Mouse (Mus musculus): ENCODE data around the gene Gm3383. TPM values are rescaled to one million over a fixed set of nuclear protein-coding genes. Genes with fewer than 3 reads are reported as not detected.
"Not testable (repeated sequence)": the region's sequence is repeated elsewhere in the genome, so short reads cannot be mapped to it uniquely, and the experiment has no call there.

Gm3383 gene
- polyA plus RNA-seq (2015; fragmentation: Nextera tagmentation; extraction: Ambion mirVana) = 2.2 and 2.7 TPM in 2 replicates

DNA sequence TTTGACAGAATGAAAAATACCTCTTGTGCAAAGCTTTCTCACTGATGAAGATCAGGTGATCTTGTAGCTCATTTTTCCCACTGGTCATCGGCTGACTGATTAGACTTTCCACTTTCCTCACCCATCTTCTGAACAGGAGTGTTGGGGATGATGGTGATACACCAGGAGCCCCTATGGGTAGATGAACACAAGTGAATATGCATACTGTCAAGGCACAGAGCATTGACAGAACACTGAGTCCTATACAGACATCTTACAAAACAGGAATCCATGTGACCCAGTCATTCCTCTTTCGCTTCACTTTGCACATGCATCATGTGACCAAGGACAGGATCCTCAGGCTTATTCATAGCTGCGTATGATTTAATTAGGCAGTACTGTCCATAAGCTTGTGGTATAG is at the start of gene Gm3383:
Gene Gm3383 (minus strand): TSS at position 101 of the 400 bp plus-strand sequence.
- ATAC-seq, H3K27ac ChIP-seq: not testable (repeated sequence)

DNA sequence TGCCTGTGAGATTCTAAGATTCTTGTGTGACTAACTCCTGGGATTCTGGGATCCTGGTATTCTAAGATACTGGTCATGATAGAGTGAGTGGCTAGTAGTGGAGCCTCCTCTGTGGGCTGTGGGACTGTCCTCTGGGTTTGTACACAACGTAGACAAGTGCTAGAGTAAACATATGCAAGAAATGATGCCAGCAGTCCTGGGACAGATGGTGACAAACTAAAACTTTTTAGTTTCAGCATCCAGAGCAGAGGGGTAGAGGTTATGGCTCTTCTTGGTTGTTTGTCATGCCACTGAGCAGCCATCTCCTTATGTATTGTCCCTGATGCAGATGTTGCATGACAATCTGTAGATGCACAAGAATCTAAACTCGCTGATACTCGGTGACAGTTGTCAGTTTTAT is 48.1 kb upstream of the Gm3383 start:
- H3K4me3 ChIP-seq; H3K9ac ChIP-seq; H3K9me3 ChIP-seq (replicated peaks); H3K27me3 ChIP-seq; H3K36me3 ChIP-seq (ENCODE audit: poor library complexity, severe bottlenecking); H3K4me1 ChIP-seq; ATAC-seq; H3K4me2 ChIP-seq; H3K27ac ChIP-seq: not testable (repeated sequence)
- WGBS = 92% methylated on average over 3 of the region's 3 CpGs

More for the DNA sequence above, at the start of gene Gm3383:
- H3K27me3 ChIP-seq; H3K9me3 ChIP-seq (replicated peaks); H3K4me3 ChIP-seq; H3K4me2 ChIP-seq; H3K4me1 ChIP-seq; H3K9ac ChIP-seq; H3K36me3 ChIP-seq (ENCODE audit: poor library complexity, severe bottlenecking): not testable (repeated sequence)
- no CpG with 5 or more reads among the region's 3 CpGs for WGBS

DNA sequence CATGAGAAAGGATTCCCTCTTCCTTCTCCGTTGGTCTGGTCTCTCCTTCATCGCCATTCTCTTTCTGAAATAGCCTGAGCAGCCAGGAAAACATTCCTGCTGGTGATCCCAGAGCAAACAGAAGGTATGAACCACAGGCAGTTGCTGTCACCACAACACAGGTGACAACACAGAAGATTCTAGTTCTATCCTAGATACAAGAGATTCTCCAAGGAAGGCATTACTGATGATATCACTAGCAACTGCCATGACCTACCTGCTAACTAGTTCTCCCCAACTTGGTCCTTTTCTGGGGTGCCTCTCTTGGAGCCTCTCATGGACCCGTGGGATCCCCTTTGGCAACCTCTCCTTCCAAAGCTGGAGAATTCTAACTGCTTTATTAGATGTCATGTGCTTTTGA is 22.4 kb upstream of the Gm3383 start, which contains the start of gene Gm3424:
Gene Gm3424 (minus strand): TSS at position 101 of the 400 bp plus-strand sequence.
- H3K4me1 ChIP-seq; H3K27me3 ChIP-seq; H3K9ac ChIP-seq; H3K27ac ChIP-seq; H3K9me3 ChIP-seq (replicated peaks); H3K4me3 ChIP-seq; H3K4me2 ChIP-seq; H3K36me3 ChIP-seq (ENCODE audit: poor library complexity, severe bottlenecking); ATAC-seq: not testable (repeated sequence)
- no CpG with 5 or more reads among the region's 3 CpGs for WGBS

DNA sequence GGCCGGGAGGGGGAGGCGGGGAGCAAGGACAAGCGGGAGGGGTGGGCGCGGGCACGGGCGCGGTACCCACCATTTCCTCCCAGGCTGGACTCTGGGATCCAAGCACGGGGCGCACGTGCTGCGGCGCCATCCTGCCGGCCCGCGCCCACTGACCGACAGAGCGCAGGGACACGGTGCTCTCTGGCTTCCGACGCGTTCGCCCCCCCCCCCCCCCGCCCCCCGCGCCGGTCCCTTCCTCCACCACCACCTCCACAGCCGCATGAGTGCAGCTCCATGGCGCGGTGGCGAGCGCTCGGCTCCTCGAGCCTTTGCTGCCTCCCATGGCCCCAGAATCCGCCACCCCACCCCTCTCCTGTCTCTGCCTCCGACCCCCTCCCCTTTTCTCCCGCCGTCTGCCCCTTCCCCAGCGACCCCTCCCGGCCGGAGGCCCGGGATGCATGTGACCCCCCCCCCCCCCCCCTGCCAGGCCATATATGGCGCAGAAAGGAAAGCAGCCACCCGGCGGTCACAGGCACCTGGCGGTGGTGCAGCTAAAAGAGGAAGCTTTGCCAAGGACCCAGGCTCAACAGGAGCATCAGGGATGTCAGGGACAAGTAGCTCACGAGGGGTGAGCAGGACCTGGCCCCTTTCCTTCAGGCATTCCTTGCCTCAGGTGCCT is 5.0 kb upstream of the Gm3383 start:
- no CpG with 5 or more reads among the region's 47 CpGs for WGBS
- H3K9me3 ChIP-seq (replicated peaks); H3K27ac ChIP-seq; H3K4me3 ChIP-seq; H3K4me2 ChIP-seq; H3K27me3 ChIP-seq; H3K4me1 ChIP-seq; H3K36me3 ChIP-seq (ENCODE audit: poor library complexity, severe bottlenecking); H3K9ac ChIP-seq: not testable (repeated sequence)
- ATAC-seq = peak; percentile 62; the same call in 1 of the 2 replicates

DNA sequence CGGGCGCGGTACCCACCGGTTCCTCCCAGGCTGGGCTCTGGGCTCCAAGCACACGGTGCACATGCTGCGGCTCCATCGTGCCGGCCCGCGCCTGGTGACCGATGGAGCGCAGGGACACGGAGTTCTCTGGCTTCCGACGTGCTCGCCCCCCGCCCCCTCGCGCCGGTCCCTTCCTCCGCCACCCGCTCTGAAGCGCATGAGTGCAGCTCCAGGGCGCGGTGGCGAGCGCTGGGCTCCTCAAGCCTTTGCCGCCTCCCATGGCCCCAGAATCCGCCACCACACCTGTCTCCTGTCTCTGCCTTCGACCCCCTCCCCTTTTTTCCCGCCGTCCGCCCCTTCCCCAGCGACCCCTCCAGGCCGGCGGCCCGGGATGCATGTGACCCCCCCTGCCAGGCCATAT is 66.3 kb downstream of the Gm3383 start, which contains the start of gene Gm3373:
Gene Gm3373 (minus strand): TSS at position 101 of the 400 bp plus-strand sequence.
- H3K27ac ChIP-seq; H3K4me2 ChIP-seq; H3K27me3 ChIP-seq; H3K9ac ChIP-seq; H3K9me3 ChIP-seq (replicated peaks); H3K4me1 ChIP-seq; H3K4me3 ChIP-seq; H3K36me3 ChIP-seq (ENCODE audit: poor library complexity, severe bottlenecking); ATAC-seq: not testable (repeated sequence)
- no CpG with 5 or more reads among the region's 37 CpGs for WGBS

DNA sequence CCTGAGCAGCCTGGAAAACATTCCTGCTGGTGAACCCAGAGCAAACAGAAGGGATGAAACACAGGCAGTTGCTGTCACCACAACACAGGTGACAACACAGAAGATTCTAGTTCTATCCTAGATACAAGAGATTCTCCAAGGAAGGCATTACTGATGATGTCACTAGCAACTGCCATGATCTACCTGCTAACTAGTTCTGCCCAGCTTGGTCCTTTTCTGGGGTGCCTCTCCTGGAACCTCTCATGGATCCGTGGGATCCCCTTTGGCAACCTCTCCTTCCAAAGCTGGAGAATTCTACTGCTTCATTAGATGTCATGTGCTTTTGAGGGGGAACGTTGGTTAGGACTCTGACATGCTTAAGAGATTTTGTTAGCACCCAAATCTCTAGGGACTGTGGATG is 120.4 kb downstream of the Gm3383 start, which contains the start of gene Gm9603:
Gene Gm9603 (minus strand): TSS at position 101 of the 400 bp plus-strand sequence.
- not testable (repeated sequence) for H3K27ac ChIP-seq; H3K9me3 ChIP-seq (replicated peaks); H3K4me3 ChIP-seq; H3K4me2 ChIP-seq; H3K36me3 ChIP-seq (ENCODE audit: poor library complexity, severe bottlenecking); ATAC-seq; H3K4me1 ChIP-seq; H3K27me3 ChIP-seq; H3K9ac ChIP-seq
- WGBS = no CpG with 5 or more reads among the region's 2 CpGs

DNA sequence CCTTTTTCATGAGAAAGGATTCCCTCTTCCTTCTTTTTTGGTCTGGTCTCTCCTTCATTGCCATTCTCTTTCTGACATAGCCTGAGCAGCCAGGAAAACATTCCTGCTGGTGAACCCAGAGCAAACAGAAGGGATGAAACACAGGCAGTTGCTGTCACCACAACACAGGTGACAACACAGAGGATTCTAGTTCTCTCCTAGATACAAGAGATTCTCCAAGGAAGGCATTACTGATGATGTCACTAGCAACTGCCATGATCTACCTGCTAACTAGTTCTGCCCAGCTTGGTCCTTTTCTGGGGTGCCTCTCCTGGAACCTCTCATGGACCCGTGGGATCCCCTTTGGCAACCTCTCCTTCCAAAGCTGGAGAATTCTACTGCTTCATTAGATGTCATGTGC is 174.9 kb downstream of the Gm3383 start, which contains the start of gene Gm8265:
Gene Gm8265 (minus strand): TSS at position 101 of the 400 bp plus-strand sequence.
- H3K9me3 ChIP-seq (replicated peaks); H3K4me1 ChIP-seq; H3K27ac ChIP-seq; H3K36me3 ChIP-seq (ENCODE audit: poor library complexity, severe bottlenecking); H3K4me3 ChIP-seq; ATAC-seq; H3K4me2 ChIP-seq; H3K9ac ChIP-seq; H3K27me3 ChIP-seq: not testable (repeated sequence)
- no CpG with 5 or more reads among the region's 1 CpGs for WGBS

Other genes with a start within 250 kb of the Gm3383 start
- not detected in 2 replicates for gene Gm8265, start 175.0 kb downstream of the Gm3383 start, polyA plus RNA-seq (2015; fragmentation: Nextera tagmentation; extraction: Ambion mirVana)
- not detected in 2 replicates for gene Gm9603, start 120.5 kb downstream of the Gm3383 start, polyA plus RNA-seq (2015; fragmentation: Nextera tagmentation; extraction: Ambion mirVana)
- gene Gm3373, start 66.4 kb downstream of the Gm3383 start, polyA plus RNA-seq (2015; fragmentation: Nextera tagmentation; extraction: Ambion mirVana) = 0.40 TPM in 1 of 2 replicates, not detected in the other
- not detected in 2 replicates for gene Gm3424, start 22.3 kb upstream of the Gm3383 start, polyA plus RNA-seq (2015; fragmentation: Nextera tagmentation; extraction: Ambion mirVana)
- 0.17 and 0.23 TPM in 2 replicates for gene Gm8237, start 72.4 kb upstream of the Gm3383 start, polyA plus RNA-seq (2015; fragmentation: Nextera tagmentation; extraction: Ambion mirVana)
- 0.54 and 1.2 TPM in 2 replicates for gene Gm3248, start 153.8 kb upstream of the Gm3383 start, polyA plus RNA-seq (2015; fragmentation: Nextera tagmentation; extraction: Ambion mirVana)
- gene Gm3453, start 171.2 kb upstream of the Gm3383 start, polyA plus RNA-seq (2015; fragmentation: Nextera tagmentation; extraction: Ambion mirVana) = not detected in 2 replicates